Mouse (Mus musculus) right cerebral cortex, postnatal 14 days (tissue): ENCODE results near the gene Plcg1.

Experiments used
- DNase-seq: peaks from one replicate; pipeline ENCODE4 v3.0.0; 2022

The Plcg1 gene

GRCm38 (mm10) chr2:160731117-160731838 lies at the start of gene Plcg1:
TSS of gene Plcg1 (plus strand) at chr2:160731300.
- peak; percentile 95 for DNase-seq

- no peak for DNase-seq
Observed at GRCm38 (mm10) chr2:160700271-160700670, 30.8 kb upstream of the Plcg1 start.

GRCm38 (mm10) chr2:160701603-160702002 lies 29.5 kb upstream of the Plcg1 start:
- no peak for DNase-seq

DNA sequence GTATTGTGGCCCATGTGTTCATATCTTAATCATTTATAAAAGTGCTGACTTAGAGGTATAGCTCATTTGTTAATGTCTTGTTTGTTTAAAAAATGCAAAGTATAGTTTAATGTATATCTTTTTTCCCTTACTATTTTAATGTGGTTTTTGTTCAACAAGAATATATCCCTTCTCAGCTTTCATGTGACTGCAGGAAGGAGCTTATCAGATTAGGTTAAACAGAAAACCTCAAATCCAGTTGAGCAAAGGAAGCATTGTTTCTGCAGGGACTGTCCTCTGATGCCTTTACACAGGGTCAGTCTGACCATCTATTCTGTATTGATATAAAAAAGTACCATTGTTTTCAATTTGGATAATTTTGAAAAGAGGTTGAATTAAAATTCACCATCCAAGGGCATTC lies 28.3 kb upstream of the Plcg1 start:
- no peak for DNase-seq

- no peak for DNase-seq
Observed at GRCm38 (mm10) chr2:160707673-160708072, 23.4 kb upstream of the Plcg1 start.

GRCm38 (mm10) chr2:160715463-160716030 lies 15.6 kb upstream of the Plcg1 start:
- no peak for DNase-seq

DNA sequence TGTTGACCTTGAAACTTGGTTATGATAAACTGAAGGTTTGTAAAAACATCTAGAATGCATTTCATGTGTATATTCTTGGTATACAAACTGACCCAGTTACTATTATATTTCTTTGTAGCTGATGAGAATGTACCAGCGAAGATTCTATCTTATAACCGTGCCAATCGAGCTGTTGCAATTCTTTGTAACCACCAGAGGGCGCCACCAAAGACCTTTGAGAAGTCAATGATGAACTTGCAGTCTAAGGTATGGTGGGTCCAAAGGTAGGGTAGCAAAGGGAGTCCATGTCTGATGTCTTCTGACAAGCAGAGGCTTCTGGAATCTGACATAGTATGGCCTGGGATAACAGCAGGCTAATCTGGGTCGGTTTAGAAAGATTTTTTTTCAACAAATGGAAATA lies 13.8 kb upstream of the Plcg1 start:
- peak; percentile 47 for DNase-seq

DNA sequence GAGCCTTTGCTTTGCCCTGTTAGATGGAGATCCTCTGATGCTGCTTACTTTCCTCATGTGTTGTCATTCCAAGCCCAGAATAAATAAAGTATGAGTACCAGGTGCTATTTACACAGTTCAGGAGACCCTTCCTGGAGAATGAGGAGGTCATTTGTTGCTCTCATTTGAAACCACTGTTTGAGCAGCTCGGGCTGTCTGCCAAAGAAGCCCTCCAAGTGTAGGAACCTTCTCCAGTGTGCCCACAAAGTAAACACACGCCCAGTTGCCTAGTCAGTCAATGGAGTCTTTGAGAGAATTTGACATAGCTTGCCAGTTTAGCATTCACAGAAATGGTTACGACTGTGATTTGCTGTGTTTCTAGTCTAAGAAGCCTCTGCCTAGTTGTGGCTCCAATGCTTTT lies 12.3 kb upstream of the Plcg1 start:
- DNase-seq, result no peak

GRCm38 (mm10) chr2:160722714-160723113 lies 8.4 kb upstream of the Plcg1 start:
- DNase-seq, result no peak

GRCm38 (mm10) chr2:160723613-160724375 lies 7.3 kb upstream of the Plcg1 start:
- DNase-seq, result no peak

DNA sequence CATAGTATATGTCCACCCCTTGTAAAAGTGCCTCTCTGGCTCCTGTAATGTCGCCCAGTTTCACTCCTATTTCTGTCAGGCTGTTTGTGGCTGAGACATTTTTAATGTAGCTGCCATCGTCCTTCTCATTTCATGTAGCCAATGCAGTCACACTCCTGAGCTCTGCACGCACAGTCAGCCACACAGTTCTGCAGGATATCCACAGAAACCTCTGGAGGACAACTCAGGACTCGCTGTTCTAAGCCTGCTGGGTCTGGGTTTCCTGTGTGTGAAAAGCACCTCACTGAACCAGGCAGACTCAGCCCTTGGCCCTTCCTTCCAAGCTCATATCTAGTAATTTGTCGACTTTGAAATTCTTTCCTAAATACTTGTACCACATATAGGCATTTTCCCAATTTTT lies 6.6 kb upstream of the Plcg1 start:
- DNase-seq, result no peak

DNA sequence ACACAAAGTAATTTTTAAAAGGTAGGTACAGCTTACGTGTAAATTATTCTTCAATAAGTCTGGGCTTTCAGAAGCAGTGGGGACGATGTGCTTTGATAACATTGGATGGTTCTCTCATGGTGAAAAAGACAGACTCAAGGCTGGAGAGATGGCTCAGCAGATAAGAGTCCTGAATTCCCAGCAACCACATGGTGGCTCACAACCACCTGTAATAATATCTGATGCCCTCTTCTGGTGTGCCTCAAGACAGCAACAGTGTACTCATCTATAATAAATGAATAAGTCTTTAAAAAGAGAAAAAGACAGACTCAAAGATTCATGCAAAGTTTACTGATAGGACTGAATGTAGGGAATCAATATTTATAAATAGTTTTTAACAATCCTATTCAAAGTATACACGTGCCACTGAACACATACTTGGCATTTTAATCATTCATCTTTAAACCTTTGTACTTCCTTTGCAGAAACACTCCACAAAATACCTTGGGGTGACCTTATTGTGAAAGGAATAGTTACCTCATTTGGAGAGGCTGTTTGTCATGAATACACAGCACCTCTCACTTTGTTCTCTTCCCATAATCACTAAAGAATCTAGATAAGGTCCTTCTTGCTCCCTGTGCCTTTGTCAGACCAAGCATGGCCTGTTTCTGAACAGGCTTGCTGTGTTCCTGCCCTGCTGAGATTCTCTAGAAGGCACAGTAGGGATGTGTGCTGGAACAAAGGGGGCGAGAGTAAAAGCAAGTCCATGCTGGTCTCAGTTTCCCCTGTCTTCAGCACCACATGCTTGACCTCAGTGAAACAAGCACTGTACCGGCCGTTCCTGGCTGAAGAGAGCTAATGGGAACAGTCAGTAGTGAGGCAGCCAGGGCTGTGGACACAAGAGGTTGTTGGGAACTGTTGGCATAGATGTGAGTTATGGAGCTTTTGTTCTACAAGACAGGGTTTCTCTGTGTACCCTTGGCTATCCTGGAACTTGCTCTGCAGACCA lies 4.9 kb upstream of the Plcg1 start:
- no peak for DNase-seq

DNA sequence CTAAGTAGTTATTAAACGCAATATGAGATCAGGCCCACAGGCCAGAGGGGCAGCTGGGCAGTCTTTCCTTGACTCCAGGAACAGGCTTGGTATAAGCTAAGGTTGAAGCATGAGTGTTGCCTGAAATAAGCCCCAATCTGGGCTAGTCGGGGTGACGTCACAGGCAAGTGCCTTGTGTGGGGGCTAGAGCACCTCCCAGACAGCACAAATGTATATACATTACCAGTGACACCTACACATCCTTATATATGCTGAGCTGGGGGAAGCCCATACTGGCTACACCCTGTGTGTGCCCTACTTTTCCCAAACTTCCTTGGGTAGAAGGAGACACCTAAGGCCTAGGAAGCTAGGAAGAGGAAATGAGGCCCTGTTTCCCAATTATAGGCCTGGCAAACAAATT lies 2.1 kb upstream of the Plcg1 start:
- DNase-seq, result peak; percentile 30

DNA sequence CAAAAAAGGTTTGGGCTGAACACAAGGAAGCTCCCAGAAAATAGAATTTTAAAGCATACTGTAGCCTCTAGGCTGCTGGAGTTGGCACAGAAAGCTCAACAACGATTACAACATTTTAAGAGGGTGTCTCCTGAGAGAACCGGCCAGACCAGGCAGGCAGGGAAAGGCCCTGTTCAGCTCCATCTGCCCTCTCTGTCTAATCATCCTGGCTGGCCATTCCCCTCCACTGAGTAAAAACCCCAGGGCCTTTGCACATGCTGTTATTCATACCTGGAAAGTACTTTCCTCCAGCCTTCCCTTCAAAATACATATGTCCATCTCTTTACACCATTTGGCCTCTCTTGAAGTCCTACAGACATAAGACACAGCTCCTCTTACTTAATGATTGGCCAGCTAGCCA lies 1.7 kb upstream of the Plcg1 start:
- DNase-seq, result no peak

DNA sequence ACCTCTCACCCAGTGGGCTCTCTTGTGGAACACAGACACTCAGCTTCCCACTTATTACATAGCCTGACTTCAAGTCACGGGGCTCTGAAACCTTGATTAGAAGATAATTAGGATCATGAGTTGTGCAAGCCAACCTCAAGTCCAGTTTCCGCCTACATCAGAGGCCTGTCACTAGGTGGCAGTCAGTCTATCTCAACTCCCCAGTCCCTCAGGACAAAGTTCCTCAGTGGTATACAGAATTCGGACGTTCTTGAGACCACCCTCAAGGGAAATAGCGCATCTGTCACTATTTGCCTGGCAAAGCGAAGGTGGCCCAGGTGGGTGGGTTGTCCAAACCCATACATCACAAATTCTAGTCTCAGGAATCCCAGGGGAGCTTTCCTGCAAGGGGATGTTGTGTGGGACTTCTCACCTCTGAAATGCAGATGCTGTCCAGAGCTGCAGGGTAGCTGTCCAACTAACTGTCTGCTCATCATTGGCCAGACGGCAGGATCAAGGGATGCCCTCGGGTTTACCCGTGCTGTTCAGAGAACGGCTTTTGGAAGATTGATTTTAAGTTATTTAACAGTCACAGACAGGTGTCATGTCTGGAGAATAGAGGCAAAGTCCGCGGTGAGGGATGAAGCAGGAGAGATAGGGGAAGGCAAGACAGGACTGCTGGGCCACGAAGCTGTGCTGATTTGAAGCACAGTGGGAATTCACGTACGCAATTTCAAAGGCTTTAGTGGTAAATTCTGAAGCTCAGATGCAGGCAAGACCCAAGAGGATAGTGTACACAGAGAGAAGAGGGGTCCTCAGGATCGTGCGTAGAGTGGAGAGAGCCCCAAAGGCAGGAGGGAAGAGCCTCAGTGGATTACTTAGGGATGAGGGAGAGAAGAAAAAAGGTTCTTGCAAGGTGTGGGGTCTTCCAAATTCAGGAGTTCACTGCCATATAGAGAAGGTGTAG lies 976 bp upstream of the Plcg1 start:
- no peak for DNase-seq

GRCm38 (mm10) chr2:160730797-160731116 lies 343 bp upstream of the Plcg1 start:
- DNase-seq, result no peak

- peak; percentile 69 for DNase-seq
Observed at GRCm38 (mm10) chr2:160731839-160732261, 750 bp downstream of the Plcg1 start.

DNA sequence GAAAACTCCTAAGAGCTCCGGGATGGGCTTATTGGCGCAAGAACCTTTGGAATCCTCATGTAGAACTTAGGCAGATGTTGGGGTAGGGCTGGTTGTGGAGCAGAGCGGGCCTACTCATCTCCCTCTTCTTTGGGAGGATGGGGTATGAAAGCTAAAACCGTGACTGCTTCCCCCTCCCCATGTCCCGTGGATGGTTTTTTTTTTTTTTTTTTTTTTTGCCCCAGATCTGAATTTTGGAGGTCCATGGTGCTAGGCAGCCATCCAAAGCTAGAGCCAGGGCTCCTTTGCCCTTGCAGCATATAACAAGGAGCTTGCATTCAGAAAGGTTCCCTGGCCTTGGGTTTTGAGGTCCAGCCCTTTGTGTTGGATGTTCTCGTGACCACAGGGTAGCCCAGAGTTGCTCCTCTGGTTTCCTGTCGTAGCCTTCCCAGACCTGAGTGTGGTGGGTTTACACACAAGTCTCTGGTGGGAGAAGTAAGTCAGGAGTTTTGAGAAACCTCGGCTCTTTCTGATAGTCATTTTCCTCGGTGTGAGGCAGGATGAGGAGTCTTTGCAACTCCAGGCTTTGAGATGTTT lies 1.4 kb downstream of the Plcg1 start:
- DNase-seq, result no peak

DNA sequence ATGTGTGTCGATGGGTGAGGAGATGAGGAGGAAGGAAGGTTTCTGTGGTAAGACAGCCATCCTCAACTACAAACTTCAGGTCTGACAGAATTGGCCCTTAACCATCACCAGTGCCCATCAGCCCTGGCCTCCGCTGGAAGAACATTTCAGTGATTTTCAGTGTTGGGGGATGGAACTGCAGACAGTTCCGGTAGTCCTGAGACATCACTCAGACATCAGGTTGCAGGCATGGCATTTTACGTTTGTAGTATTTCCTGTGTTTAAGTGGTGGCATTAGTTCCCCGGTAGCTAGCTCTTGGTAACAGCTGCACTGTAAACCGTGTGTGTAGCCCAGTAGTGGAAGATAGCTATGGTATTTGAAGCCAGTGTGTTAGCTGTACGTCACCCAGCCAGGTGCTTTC lies 2.0 kb downstream of the Plcg1 start:
- no peak for DNase-seq

GRCm38 (mm10) chr2:160734331-160734730 lies 3.2 kb downstream of the Plcg1 start:
- DNase-seq, result no peak

- no peak for DNase-seq
Observed at GRCm38 (mm10) chr2:160735706-160736310, 4.7 kb downstream of the Plcg1 start.
